Mouse (Mus musculus) myocyte (in vitro differentiated cells): ENCODE data around the gene Ccdc77. TPM values are rescaled to one million over a fixed set of nuclear protein-coding genes. Genes with fewer than 3 reads are reported as not detected.

Source experiments
- H3K27me3 ChIP-seq: one replicate; pipeline ENCODE4 v1.6.1; 2011; ENCODE audit not compliant: control insufficient read depth, insufficient read depth, insufficient read length
- H3K36me3 ChIP-seq: one replicate; pipeline ENCODE4 v1.6.1; 2011; ENCODE audit not compliant: control insufficient read depth, insufficient read depth
- H3K4me2 ChIP-seq: one replicate; pipeline ENCODE4 v1.6.1; 2011; ENCODE audit warnings: low read depth, control low read depth
- H3K4me3 ChIP-seq: one replicate; pipeline ENCODE4 v1.5.1; 2011; ENCODE audit warnings: mild to moderate bottlenecking, control low read depth, moderate library complexity
- H3K79me2 ChIP-seq: one replicate; pipeline ENCODE4 v1.6.1; 2011; ENCODE audit not compliant: control insufficient read depth, insufficient read depth
- H3ac ChIP-seq: one replicate; pipeline ENCODE4 v1.6.1; 2011; ENCODE audit not compliant: control insufficient read depth, insufficient read length
- CEBPB ChIP-seq: IDR thresholded peaks from 2 replicates; pipeline ENCODE4 v1.6.1; 2011; ENCODE audit warnings: mild to moderate bottlenecking, moderate library complexity; ENCODE audit not compliant: poor library complexity, insufficient read depth, severe bottlenecking
- E2F4 ChIP-seq: IDR thresholded peaks from one replicate; pipeline ENCODE4 v1.6.1; 2011; ENCODE audit warnings: mild to moderate bottlenecking, control low read depth, moderate library complexity; ENCODE audit not compliant: insufficient read depth
- MAX ChIP-seq: IDR thresholded peaks from one replicate; pipeline ENCODE4 v1.6.1; 2011; ENCODE audit warnings: low read depth, mild to moderate bottlenecking, control low read depth
- MYOD1 ChIP-seq, 3 experiments: IDR thresholded peaks; one replicate each; pipeline ENCODE4 v1.6.1; 2011; ENCODE audit warnings: control low read depth in 2 of 3, low read depth in 2 of 3, mild to moderate bottlenecking in 2 of 3, moderate library complexity in 1 of 3; ENCODE audit not compliant: insufficient read length in 2 of 3, control insufficient read depth in 1 of 3
- MYOG ChIP-seq, 3 experiments: IDR thresholded peaks; one replicate each; pipeline ENCODE4 v1.6.1; 2011; ENCODE audit warnings: control low read depth in 2 of 3, low read depth in 2 of 3, mild to moderate bottlenecking in 2 of 3; ENCODE audit not compliant: insufficient read length in 2 of 3, control insufficient read depth in 1 of 3, insufficient read depth in 1 of 3
- POLR2A ChIP-seq: IDR thresholded peaks from one replicate; pipeline ENCODE4 v1.6.1; 2011; ENCODE audit warnings: low read depth, mild to moderate bottlenecking, control low read depth, moderate library complexity; ENCODE audit not compliant: insufficient read length
- POLR2AphosphoS2 ChIP-seq: IDR thresholded peaks from one replicate; pipeline ENCODE4 v1.6.1; 2011; ENCODE audit warnings: low read depth, control low read depth; ENCODE audit not compliant: insufficient read length
- REST ChIP-seq: IDR thresholded peaks from one replicate; pipeline ENCODE4 v1.6.1; 2011; ENCODE audit warnings: mild to moderate bottlenecking, control low read depth, moderate library complexity; ENCODE audit not compliant: insufficient read depth, insufficient read length
- SRF ChIP-seq: IDR thresholded peaks from one replicate; pipeline ENCODE4 v1.6.1; 2011; ENCODE audit warnings: low read depth; ENCODE audit not compliant: control insufficient read depth, insufficient read length
- TCF12 ChIP-seq: IDR thresholded peaks from one replicate; pipeline ENCODE4 v1.6.1; 2011; ENCODE audit warnings: mild to moderate bottlenecking, control low read depth; ENCODE audit not compliant: poor library complexity, insufficient read depth, severe bottlenecking
- TCF3 ChIP-seq: IDR thresholded peaks from one replicate; pipeline ENCODE4 v1.6.1; 2011; ENCODE audit warnings: low read depth, control low read depth; ENCODE audit not compliant: insufficient read length
- USF1 ChIP-seq: IDR thresholded peaks from one replicate; pipeline ENCODE4 v1.6.1; 2011; ENCODE audit warnings: low read depth, mild to moderate bottlenecking, control low read depth, moderate library complexity
- polyA plus RNA-seq: library from polyadenylated mRNA; unstranded; fragments of >200 nt; fragmentation: generic; extraction: Trizol; gene quantifications from one replicate; pipeline ENCODE4 v1.2.1, GENCODE M21; 2012; ENCODE audit warnings: missing spikeins

Gene Ccdc77
- polyA plus RNA-seq, 1 experiment: 3.4 TPM

DNA sequence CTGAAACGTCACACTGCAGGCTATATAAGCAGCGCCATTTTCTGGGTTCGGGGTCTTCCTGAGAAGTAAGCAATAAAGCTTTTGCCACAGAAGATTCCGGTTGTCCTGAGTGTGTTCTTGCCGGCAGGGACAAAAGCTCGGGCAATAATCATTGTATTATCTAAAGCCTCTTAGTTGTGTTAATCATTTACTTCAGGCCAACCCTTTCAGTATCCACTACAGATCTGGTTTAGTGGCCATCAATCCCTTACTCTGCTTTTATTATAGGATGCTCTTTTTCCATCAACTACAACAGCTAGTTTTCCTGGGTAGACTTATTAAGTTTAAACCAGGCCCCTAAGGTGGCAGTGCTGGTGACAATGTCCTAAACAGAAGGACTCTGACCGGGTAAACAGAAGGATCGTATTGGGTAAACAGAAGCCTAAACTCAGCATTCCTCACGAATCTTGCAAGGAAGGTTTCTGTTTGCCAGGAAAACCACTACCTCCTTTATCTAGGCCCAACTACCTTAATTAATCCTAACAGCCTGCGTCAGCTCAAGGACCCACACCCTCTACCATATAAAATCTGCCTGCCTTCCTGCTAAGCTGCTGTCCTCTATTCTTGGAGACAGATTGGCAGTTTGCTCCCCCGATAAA, 45.8 kb downstream of the Ccdc77 start:
- Histone ChIP-seq H3K79me2 (no peaks in the 10 kb centered on the region), H3K27me3 (peaks cover 5% of the 10 kb centered on the region), H3K36me3 (no peaks in the 10 kb centered on the region), H3K4me3 (no peak overlapping the region), H3K4me2 (no peak overlapping the region), H3ac (no peak overlapping the region)
- TF ChIP-seq USF1: no peak
- TF ChIP-seq TCF12: no peak
- TF ChIP-seq TCF3: no peak
- no peak for TF ChIP-seq MAX
- TF ChIP-seq CEBPB: no peak
- no peak for TF ChIP-seq E2F4
- no peak for TF ChIP-seq POLR2AphosphoS2
- TF ChIP-seq REST: no peak
- no peak for TF ChIP-seq POLR2A
- TF ChIP-seq MYOD1 (IDR thresholded peaks at IDR 0.05; ENCODE audit: control insufficient read depth in 1 of 3, insufficient read length in 2 of 3, low read depth in 2 of 3): no peak
- no peak for TF ChIP-seq SRF
- TF ChIP-seq MYOG (IDR thresholded peaks at IDR 0.05; ENCODE audit: control insufficient read depth in 1 of 3, insufficient read depth in 1 of 3, insufficient read length in 2 of 3, low read depth in 2 of 3): no peak

- TF ChIP-seq REST (no peak), POLR2A (no peak), CEBPB (no peak), MYOD1 (IDR thresholded peaks at IDR 0.05; ENCODE audit: control insufficient read depth in 1 of 3, insufficient read length in 2 of 3, low read depth in 2 of 3) (no peak), MYOG (IDR thresholded peaks at IDR 0.05; ENCODE audit: control insufficient read depth in 1 of 3, insufficient read depth in 1 of 3, insufficient read length in 2 of 3, low read depth in 2 of 3) (no peak), E2F4 (no peak), TCF12 (no peak)
- Histone ChIP-seq H3K4me2 (no peak overlapping the region), H3K4me3 (no peak overlapping the region), H3K27me3 (peaks cover 10% of the 10 kb centered on the region), H3K36me3 (no peaks in the 10 kb centered on the region), H3K79me2 (no peaks in the 10 kb centered on the region), H3ac (no peak overlapping the region)
These were observed 51.7 kb downstream of the Ccdc77 start for GRCm38 (mm10) chr6:120312443-120312842.

- Histone ChIP-seq H3ac (no peak overlapping the region), H3K36me3 (no peaks in the 10 kb centered on the region), H3K27me3 (peaks cover 5% of the 10 kb centered on the region), H3K4me3 (no peak overlapping the region), H3K79me2 (no peaks in the 10 kb centered on the region), H3K4me2 (no peak overlapping the region)
- TF ChIP-seq CEBPB: no peak
- no peak for TF ChIP-seq POLR2A
- TF ChIP-seq TCF3: no peak
- no peak for TF ChIP-seq POLR2AphosphoS2
- TF ChIP-seq MYOD1 (IDR thresholded peaks at IDR 0.05; ENCODE audit: control insufficient read depth in 1 of 3, insufficient read length in 2 of 3, low read depth in 2 of 3): no peak
- TF ChIP-seq MAX: no peak
- TF ChIP-seq E2F4: no peak
- TF ChIP-seq MYOG (IDR thresholded peaks at IDR 0.05; ENCODE audit: control insufficient read depth in 1 of 3, insufficient read depth in 1 of 3, insufficient read length in 2 of 3, low read depth in 2 of 3): no peak
- no peak for TF ChIP-seq REST
- no peak for TF ChIP-seq TCF12
- no peak for TF ChIP-seq USF1
- no peak for TF ChIP-seq SRF
These were observed 54.4 kb downstream of the Ccdc77 start for GRCm38 (mm10) chr6:120309787-120310186.

DNA sequence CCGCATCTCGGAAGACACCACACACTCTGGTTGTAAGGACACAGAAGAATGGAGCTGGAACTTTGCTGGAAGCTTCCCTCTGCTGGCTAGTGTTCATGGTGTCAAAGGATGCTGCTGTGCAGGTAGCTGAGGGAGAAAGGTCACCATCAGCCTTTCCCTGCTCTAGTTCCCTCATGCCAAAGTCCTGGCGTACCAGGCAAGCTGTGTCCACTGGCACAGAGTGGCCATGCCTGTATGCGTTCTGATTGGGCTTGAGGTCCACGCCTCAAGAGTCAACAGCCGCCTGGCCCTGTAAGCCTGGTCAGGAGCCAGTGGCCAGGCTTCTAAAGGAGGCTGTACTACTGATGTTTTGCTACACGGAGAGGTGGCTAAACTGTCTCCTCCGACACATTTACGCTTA, 54.8 kb downstream of the Ccdc77 start:
- Histone ChIP-seq H3ac (no peak overlapping the region), H3K4me2 (no peak overlapping the region), H3K4me3 (no peak overlapping the region), H3K27me3 (peaks cover 5% of the 10 kb centered on the region), H3K36me3 (no peaks in the 10 kb centered on the region), H3K79me2 (no peaks in the 10 kb centered on the region)
- no peak for TF ChIP-seq SRF

- H3ac ChIP-seq: no peak overlapping the region
- no peak for TF ChIP-seq E2F4
- TF ChIP-seq CEBPB: no peak
- TF ChIP-seq MAX: no peak
- no peak for TF ChIP-seq REST
- no peak for TF ChIP-seq POLR2A
- no peak for TF ChIP-seq MYOG (IDR thresholded peaks at IDR 0.05; ENCODE audit: control insufficient read depth in 1 of 3, insufficient read depth in 1 of 3, insufficient read length in 2 of 3, low read depth in 2 of 3)
- no peak for TF ChIP-seq MYOD1 (IDR thresholded peaks at IDR 0.05; ENCODE audit: control insufficient read depth in 1 of 3, insufficient read length in 2 of 3, low read depth in 2 of 3)
- no peak for TF ChIP-seq USF1
- no peak for TF ChIP-seq TCF3
- no peak for TF ChIP-seq TCF12
- TF ChIP-seq SRF: no peak
- no peak overlapping the region for H3K4me3 ChIP-seq
These were observed 57.1 kb downstream of the Ccdc77 start for GRCm38 (mm10) chr6:120306859-120307594.

More at GRCm38 (mm10) chr6:120306859-120307594, 57.1 kb downstream of the Ccdc77 start:
- Histone ChIP-seq H3K79me2 (no peaks in the 10 kb centered on the region), H3K27me3 (peaks cover 5% of the 10 kb centered on the region), H3K4me2 (no peak overlapping the region), H3K36me3 (no peaks in the 10 kb centered on the region)
